Mouse (Mus musculus): Measurements from ENCODE around the gene Slc7a7. TPM values are rescaled to one million over a fixed set of nuclear protein-coding genes. Genes with fewer than 3 reads are reported as not detected.
A peak's percentile ranks its signal among the peaks of the same experiment; 100 is the strongest.

Slc7a7 gene
- polyA plus RNA-seq, 1 experiment from 2014 or later = 5.2 TPM

- peak overlapping the region; percentile 23; the same call in 1 of the 2 replicates for H3K4me2 ChIP-seq (replicated peaks)
Observed at GRCm38 (mm10) chr14:54443196-54443595, 25.6 kb upstream of the Slc7a7 start.

GRCm38 (mm10) chr14:54442548-54442947 is 25.0 kb upstream of the Slc7a7 start:
- WGBS = 74% methylated on average over 3 of the region's 3 CpGs
- 0 out of 2 replicates have a peak overlapping the region, but pooled peaks have one; percentile 23 for H3K4me2 ChIP-seq (replicated peaks)
- H3K27ac ChIP-seq = peak overlapping the region; percentile 93
- H3K4me1 ChIP-seq = peaks cover 20% of the 10 kb centered on the region
- no peak for ATAC-seq (ENCODE audit: insufficient number of reproducible peaks, insufficient read depth, low FRiP score, low TSS enrichment)
- H3K4me3 ChIP-seq = no peak overlapping the region
- no peaks in the 10 kb centered on the region for H3K9me3 ChIP-seq
- peaks cover 43% of the 10 kb centered on the region for H3K36me3 ChIP-seq
- no peaks in the 10 kb centered on the region for H3K27me3 ChIP-seq
- no peak overlapping the region for H3K9ac ChIP-seq

More at GRCm38 (mm10) chr14:54443196-54443595, 25.6 kb upstream of the Slc7a7 start:
- Histone ChIP-seq H3K27ac (peak overlapping the region; percentile 93), H3K4me3 (0 out of 2 replicates have a peak overlapping the region, but pooled peaks have one; percentile 2), H3K27me3 (no peaks in the 10 kb centered on the region), H3K9me3 (no peaks in the 10 kb centered on the region), H3K4me1 (peaks cover 20% of the 10 kb centered on the region), H3K9ac (0 out of 2 replicates have a peak overlapping the region, but pooled peaks have one; percentile 19), H3K36me3 (peaks cover 37% of the 10 kb centered on the region)
- peak; percentile 80 for ATAC-seq (ENCODE audit: insufficient number of reproducible peaks, insufficient read depth, low FRiP score, low TSS enrichment)
- 21% methylated on average over 3 of the region's 3 CpGs for WGBS

GRCm38 (mm10) chr14:54441365-54441764 is 23.8 kb upstream of the Slc7a7 start:
- WGBS = 79% methylated on average over 4 of the region's 4 CpGs
- Histone ChIP-seq H3K36me3 (peaks cover 55% of the 10 kb centered on the region), H3K4me2 (replicated peaks) (no peak overlapping the region), H3K4me1 (peaks cover 20% of the 10 kb centered on the region), H3K9me3 (no peaks in the 10 kb centered on the region), H3K4me3 (no peak overlapping the region), H3K27me3 (no peaks in the 10 kb centered on the region), H3K9ac (no peak overlapping the region), H3K27ac (0 out of 2 replicates have a peak overlapping the region, but pooled peaks have one; percentile 41)
- no peak for ATAC-seq (ENCODE audit: insufficient number of reproducible peaks, insufficient read depth, low FRiP score, low TSS enrichment)

DNA sequence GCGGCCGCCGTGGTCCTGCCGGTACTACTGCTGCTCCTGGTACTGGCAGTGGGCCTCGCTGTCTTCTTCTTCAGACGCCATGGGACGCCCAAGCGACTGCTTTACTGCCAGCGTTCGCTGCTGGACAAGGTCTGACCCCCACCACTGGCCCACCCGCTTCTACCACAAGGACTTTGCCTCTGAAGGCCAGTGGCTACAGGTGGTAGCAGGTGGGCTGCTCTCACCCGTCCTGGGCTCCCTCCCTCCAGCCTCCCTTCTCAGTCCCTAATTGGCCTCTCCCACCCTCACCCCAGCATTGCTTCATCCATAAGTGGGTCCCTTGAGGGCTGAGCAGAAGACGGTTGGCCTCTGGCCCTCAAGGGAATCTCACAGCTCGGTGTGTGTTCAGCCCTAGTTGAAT is 23.0 kb upstream of the Slc7a7 start:
- H3K4me2 ChIP-seq (replicated peaks) = no peak overlapping the region
- H3K4me1 ChIP-seq = peaks cover 20% of the 10 kb centered on the region
- H3K27me3 ChIP-seq = no peaks in the 10 kb centered on the region
- no peaks in the 10 kb centered on the region for H3K9me3 ChIP-seq
- no peak overlapping the region for H3K9ac ChIP-seq
- no peak overlapping the region for H3K4me3 ChIP-seq
- 90% methylated on average over 14 of the region's 14 CpGs for WGBS
- H3K36me3 ChIP-seq = peaks cover 63% of the 10 kb centered on the region
- no peak for ATAC-seq (ENCODE audit: insufficient number of reproducible peaks, insufficient read depth, low FRiP score, low TSS enrichment)
- H3K27ac ChIP-seq = no peak overlapping the region

- H3K4me1 ChIP-seq = peaks cover 23% of the 10 kb centered on the region
- H3K27ac ChIP-seq = no peak overlapping the region
- H3K9me3 ChIP-seq = no peaks in the 10 kb centered on the region
- no peak for ATAC-seq (ENCODE audit: insufficient number of reproducible peaks, insufficient read depth, low FRiP score, low TSS enrichment)
- WGBS = 67% methylated on average over 7 of the region's 7 CpGs
- H3K36me3 ChIP-seq = peaks cover 71% of the 10 kb centered on the region
- no peak overlapping the region for H3K9ac ChIP-seq
- no peaks in the 10 kb centered on the region for H3K27me3 ChIP-seq
- no peak overlapping the region for H3K4me3 ChIP-seq
- H3K4me2 ChIP-seq (replicated peaks) = no peak overlapping the region
Observed at GRCm38 (mm10) chr14:54439610-54440009, 22.0 kb upstream of the Slc7a7 start.

DNA sequence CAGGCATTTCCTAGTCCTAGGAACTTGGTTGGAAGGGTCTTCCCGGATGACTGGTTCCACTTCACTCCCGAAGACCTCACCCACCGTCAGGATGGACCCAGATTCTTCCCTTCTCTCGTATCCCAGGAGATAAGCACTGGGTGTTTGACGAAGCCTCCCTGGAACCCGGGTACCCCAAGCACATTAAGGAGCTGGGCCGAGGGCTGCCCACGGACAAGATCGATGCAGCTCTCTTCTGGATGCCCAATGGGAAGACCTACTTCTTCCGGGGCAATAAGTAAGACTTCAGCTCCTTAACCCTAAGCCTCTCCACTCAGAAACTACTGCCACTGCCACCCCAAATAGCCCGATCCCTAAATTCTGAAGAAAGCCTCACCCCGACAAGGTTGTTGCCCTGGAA is 21.6 kb upstream of the Slc7a7 start:
- Histone ChIP-seq H3K36me3 (peaks cover 71% of the 10 kb centered on the region), H3K9ac (no peak overlapping the region)

DNA sequence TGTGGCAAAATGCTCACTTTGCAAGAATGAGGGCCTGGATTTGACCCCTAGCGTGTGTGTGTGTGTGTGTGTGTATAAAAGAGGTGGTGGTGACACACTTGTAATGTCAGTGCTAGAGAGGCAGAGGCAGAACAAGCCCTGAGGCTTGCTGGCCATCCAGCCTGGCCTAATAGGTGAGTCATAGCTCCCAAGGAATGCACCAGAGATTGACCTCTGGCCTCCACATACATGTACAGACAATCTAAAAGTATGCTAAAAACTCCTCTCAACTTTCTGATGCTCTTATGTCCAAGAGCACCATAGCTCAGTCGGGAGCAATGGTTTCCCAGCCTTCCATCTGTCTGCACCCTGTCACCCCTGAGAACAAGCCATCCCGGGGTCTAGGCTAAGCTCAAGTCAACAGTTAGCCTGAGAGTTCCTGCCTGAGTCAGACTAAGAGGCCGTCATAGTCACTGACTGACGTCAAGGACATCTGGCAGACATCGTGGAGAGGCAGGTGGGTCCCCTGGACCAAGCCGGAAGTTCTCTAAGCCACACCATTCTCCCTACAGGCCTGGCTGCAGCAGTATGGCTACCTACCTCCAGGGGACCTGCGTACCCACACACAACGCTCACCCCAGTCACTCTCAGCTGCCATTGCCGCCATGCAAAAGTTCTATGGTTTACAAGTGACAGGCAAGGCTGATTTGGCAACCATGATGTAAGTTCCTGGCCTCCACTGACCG is 17.8 kb upstream of the Slc7a7 start:
- Histone ChIP-seq H3K4me3 (no peak overlapping the region), H3K27ac (no peak overlapping the region), H3K9me3 (no peaks in the 10 kb centered on the region), H3K36me3 (peaks cover 56% of the 10 kb centered on the region), H3K9ac (no peak overlapping the region), H3K4me2 (replicated peaks) (no peak overlapping the region), H3K27me3 (no peaks in the 10 kb centered on the region), H3K4me1 (peaks cover 26% of the 10 kb centered on the region)
- no peak for ATAC-seq (ENCODE audit: insufficient number of reproducible peaks, insufficient read depth, low FRiP score, low TSS enrichment)
- 79% methylated on average over 11 of the region's 11 CpGs for WGBS

More for the DNA sequence above, 21.6 kb upstream of the Slc7a7 start:
- WGBS = 84% methylated on average over 12 of the region's 12 CpGs
- H3K4me2 ChIP-seq (replicated peaks) = no peak overlapping the region
- H3K9me3 ChIP-seq = no peaks in the 10 kb centered on the region
- H3K4me1 ChIP-seq = peaks cover 25% of the 10 kb centered on the region
- H3K27ac ChIP-seq = no peak overlapping the region
- H3K4me3 ChIP-seq = no peak overlapping the region
- H3K27me3 ChIP-seq = no peaks in the 10 kb centered on the region
- no peak for ATAC-seq (ENCODE audit: insufficient number of reproducible peaks, insufficient read depth, low FRiP score, low TSS enrichment)

DNA sequence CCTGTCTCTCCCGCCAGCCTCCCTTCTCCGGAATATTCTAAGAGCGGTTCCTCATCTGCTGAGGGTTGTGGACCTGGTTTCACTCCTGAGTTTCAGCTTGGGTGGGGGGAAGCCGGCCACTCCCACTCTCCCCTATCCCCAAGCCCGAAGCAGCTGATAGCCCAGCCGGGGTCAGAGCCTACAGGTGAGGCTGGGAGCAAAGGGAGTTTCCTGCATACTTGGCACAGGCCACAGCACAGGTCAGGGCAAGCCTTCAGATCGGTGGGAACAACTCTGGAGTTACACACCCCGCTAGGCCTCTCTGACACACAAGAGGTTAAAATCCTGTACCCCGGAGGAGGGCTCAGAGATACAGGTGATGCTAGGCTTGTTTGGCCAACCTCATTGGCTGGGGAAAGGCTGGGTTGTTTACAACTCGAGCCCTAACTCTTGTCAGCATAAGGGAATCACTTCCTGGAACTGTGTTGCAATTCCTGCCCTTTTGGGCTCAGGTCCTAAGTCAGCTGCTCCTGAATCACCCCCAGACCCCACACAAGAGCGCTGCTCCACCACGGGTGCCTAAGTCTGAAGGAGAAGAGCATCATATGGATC is 16.5 kb upstream of the Slc7a7 start:
- H3K36me3 ChIP-seq = peaks cover 51% of the 10 kb centered on the region
- peak overlapping the region; percentile 92 for H3K4me2 ChIP-seq (replicated peaks)
- 62% methylated on average over 12 of the region's 12 CpGs for WGBS
- H3K4me1 ChIP-seq = peaks cover 38% of the 10 kb centered on the region
- H3K9me3 ChIP-seq = no peaks in the 10 kb centered on the region
- no peaks in the 10 kb centered on the region for H3K27me3 ChIP-seq
- H3K9ac ChIP-seq = peak overlapping the region; percentile 97
- H3K4me3 ChIP-seq = peak overlapping the region; percentile 87
- H3K27ac ChIP-seq = peak overlapping the region; percentile 99
- no peak for ATAC-seq (ENCODE audit: insufficient number of reproducible peaks, insufficient read depth, low FRiP score, low TSS enrichment)

DNA sequence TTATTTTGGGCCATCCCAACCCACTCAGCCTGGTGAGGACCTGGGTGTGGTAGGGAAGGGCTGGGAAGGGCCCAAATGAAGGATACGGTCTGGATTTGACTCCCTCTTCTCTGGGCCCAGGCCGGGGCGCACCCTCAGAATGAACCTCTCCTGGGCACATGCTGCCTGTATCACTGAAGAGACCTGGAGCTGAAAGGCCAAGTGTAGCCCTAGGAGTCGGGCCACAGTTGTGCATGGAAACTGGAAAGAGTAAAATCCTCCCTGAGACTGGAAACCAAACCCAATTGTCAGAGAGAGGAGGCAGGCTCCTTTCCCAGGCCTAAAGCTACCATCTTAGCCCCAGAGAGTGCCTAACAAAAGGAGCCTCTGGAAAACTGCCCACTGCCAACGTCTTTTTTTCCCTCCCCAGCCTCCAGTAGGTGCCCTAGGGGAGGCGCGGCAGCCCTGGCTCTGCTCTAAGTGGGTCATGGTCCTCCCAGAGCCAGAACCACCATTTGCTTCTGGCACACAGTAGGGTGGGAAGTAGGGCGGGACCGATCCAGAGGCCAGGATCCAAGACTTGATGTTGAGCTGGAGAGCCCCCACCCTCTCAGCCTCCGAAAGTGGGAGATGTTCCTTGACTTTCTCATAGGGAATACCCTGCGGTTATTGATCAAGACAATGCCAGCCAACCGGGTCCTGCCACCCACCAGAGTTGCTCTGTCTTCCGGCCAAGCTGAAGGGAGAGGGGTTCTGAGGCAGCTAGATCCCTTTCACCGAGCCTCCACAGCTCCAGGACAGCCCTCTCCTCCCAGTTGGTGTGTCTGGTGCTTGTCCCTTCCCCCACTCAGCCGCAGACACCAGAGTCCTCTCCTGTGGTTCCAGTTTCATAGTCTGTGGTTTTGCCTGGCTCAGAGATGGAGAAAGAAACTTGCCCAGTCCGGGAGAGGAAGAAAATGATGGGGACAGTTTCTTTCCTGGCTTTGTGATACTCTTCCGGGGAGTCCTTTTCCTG is 15.6 kb upstream of the Slc7a7 start:
- no peaks in the 10 kb centered on the region for H3K9me3 ChIP-seq
- peaks cover 42% of the 10 kb centered on the region for H3K36me3 ChIP-seq
- H3K27ac ChIP-seq = peak overlapping the region; percentile 99
- 37% methylated on average over 17 of the region's 17 CpGs for WGBS
- H3K9ac ChIP-seq = peak overlapping the region; percentile 97
- H3K4me2 ChIP-seq (replicated peaks) = peak overlapping the region; percentile 92
- H3K4me1 ChIP-seq = peaks cover 39% of the 10 kb centered on the region
- peak overlapping the region; percentile 87 for H3K4me3 ChIP-seq
- no peak for ATAC-seq (ENCODE audit: insufficient number of reproducible peaks, insufficient read depth, low FRiP score, low TSS enrichment)
- no peaks in the 10 kb centered on the region for H3K27me3 ChIP-seq

DNA sequence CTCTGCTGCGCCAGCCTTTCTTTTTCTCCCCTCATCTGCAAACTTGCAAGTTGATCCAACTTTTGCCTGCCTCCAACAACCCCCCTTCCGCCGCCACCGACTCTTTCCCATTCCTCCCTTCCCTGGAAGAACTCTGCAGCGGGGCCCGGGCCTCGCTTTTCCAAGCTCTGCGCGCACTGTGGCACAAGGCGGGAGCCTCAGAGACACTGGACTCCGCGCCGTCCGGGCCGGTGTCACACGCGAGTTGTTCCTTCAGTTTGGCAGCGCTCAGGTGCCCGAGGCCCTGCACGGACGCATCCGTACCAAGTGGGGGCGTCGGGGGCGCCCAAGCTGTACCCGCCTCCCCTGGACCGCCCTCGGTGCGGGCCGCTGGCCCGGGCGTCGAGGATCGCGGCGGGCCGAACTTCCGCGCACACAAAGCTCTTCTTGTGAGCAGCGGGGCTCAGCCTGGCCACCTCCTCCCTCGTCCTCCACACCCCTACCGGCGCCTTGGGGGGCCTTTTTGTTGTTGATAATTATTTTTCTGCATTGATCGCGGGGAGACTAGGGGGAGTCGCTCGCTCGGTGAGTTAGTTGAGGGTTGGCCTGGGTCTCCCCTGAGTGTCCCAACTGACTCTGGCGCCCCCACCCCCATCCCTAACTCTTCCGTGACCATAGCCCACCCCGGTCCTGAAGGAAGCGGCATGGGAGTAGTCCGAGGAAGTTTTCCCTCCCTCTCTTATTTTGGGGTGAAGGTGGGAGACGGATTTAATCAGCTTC is 14.7 kb upstream of the Slc7a7 start:
- H3K9me3 ChIP-seq = no peaks in the 10 kb centered on the region
- peaks cover 34% of the 10 kb centered on the region for H3K36me3 ChIP-seq
- 0 out of 2 replicates have a peak, but pooled peaks have one; percentile 13 for ATAC-seq (ENCODE audit: insufficient number of reproducible peaks, insufficient read depth, low FRiP score, low TSS enrichment)
- H3K9ac ChIP-seq = peak overlapping the region; percentile 97
- H3K27ac ChIP-seq = peak overlapping the region; percentile 99
- 1% methylated on average over 54 of the region's 54 CpGs for WGBS
- H3K4me2 ChIP-seq (replicated peaks) = peak overlapping the region; percentile 92
- H3K4me1 ChIP-seq = peaks cover 44% of the 10 kb centered on the region
- H3K27me3 ChIP-seq = no peaks in the 10 kb centered on the region
- peak overlapping the region; percentile 87 for H3K4me3 ChIP-seq

All from embryonic facial prominence, embryonic 12.5 days (tissue).